Mouse (Mus musculus) bone marrow macrophage, adult 2 months (primary cell): ENCODE results near the gene Tmem210. TPM values are rescaled to one million over a fixed set of nuclear protein-coding genes. Genes with fewer than 3 reads are reported as not detected.

Source experiments
- H3K27ac ChIP-seq: 2 replicates; pipeline ENCODE4 v1.5.1; 2012; ENCODE audit warnings: low read depth, low read length; ENCODE audit not compliant: insufficient read depth
- H3K4me1 ChIP-seq: 2 replicates; pipeline ENCODE4 v1.6.1; 2012; ENCODE audit warnings: low read length; ENCODE audit not compliant: control insufficient read depth, insufficient read depth
- H3K4me3 ChIP-seq: 2 replicates; pipeline ENCODE4 v1.5.1; 2012; ENCODE audit warnings: mild to moderate bottlenecking, low read length, moderate library complexity; ENCODE audit not compliant: insufficient read depth
- CTCF ChIP-seq: IDR thresholded peaks from 2 replicates; pipeline ENCODE4 v1.5.1; 2012; ENCODE audit warnings: low read depth, mild to moderate bottlenecking, low read length, moderate library complexity
- POLR2A ChIP-seq: IDR thresholded peaks from 2 replicates; pipeline ENCODE4 v1.6.1; 2012; ENCODE audit warnings: mild to moderate bottlenecking, low read depth, low read length, borderline replicate concordance
- polyA plus RNA-seq: library from polyadenylated mRNA; stranded (reverse); fragments of >200 nt; gene quantifications from 2 replicates; pipeline ENCODE4 v1.2.4, GENCODE M21; 2012; ENCODE audit not compliant: missing spikeins, insufficient read depth, insufficient read length

Tmem210 gene
- polyA plus RNA-seq, 1 experiment: not detected

DNA sequence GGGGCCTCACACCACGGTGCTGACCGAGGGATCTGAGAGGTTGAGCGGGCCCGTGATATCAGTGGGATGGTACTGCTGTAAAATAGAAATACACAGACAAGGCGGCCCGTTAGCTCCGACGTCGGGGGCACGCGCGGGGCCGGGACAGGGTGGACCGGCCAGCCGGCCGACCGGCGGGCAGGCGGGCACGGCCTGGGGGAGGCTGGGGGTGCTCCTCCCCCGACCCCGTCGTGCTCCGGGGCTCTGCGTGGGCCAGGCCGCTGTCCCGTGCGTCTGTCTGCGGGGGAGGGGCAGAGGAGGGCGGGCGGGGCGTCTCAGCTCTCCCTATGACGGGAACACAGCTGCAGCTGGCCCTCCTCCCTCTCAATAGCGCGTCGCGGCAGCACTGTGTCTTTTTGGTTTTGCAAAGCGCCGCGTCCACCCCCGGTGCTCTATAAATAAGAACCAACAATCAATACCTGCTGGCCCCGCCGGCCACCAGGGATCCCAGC, 4.2 kb downstream of the Tmem210 start:
- Histone ChIP-seq H3K27ac (no peak overlapping the region), H3K4me1 (no peaks in the 10 kb centered on the region), H3K4me3 (no peak overlapping the region)
- TF ChIP-seq CTCF: no peak
- no peak for TF ChIP-seq POLR2A

GRCm38 (mm10) chr2:25292856-25293255, 4.9 kb downstream of the Tmem210 start:
- H3K4me1 ChIP-seq: no peaks in the 10 kb centered on the region
- no peak overlapping the region for H3K4me3 ChIP-seq
- H3K27ac ChIP-seq: no peak overlapping the region
- TF ChIP-seq CTCF (peak; percentile 86), POLR2A (no peak)

GRCm38 (mm10) chr2:25293706-25294105, 5.8 kb downstream of the Tmem210 start:
- Histone ChIP-seq H3K4me3 (no peak overlapping the region), H3K27ac (no peak overlapping the region), H3K4me1 (no peaks in the 10 kb centered on the region)
- TF ChIP-seq CTCF (no peak), POLR2A (no peak)

- H3K4me1 ChIP-seq: no peaks in the 10 kb centered on the region
- H3K4me3 ChIP-seq: no peak overlapping the region
- H3K27ac ChIP-seq: no peak overlapping the region
- no peak for TF ChIP-seq CTCF
- no peak for TF ChIP-seq POLR2A
Measured at GRCm38 (mm10) chr2:25297093-25297492, 9.1 kb downstream of the Tmem210 start.

GRCm38 (mm10) chr2:25298046-25298445, 10.1 kb downstream of the Tmem210 start:
- TF ChIP-seq CTCF (no peak), POLR2A (no peak)
- no peaks in the 10 kb centered on the region for H3K4me1 ChIP-seq
- no peak overlapping the region for H3K4me3 ChIP-seq
- H3K27ac ChIP-seq: no peak overlapping the region

DNA sequence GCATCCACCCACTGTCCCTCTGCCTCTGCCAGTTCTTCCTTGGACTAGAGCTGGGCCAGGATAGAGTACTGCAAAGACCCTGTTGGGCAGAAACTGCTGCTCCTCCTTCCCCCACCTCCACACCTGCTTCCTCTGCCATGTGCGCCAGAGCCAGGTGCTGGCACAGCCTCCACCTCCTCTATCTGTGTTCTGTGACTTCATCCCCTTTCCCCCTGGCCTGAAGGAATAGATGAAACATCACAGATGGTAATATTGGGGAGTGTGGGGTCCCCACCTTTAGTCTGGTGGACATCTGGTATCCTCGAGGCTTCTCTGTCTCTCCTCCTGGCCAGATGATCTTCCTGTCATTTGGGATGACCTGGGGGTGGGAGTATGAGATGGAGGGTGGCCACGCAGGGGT, 15.5 kb downstream of the Tmem210 start:
- TF ChIP-seq CTCF: no peak
- no peak for TF ChIP-seq POLR2A
- no peak overlapping the region for H3K4me3 ChIP-seq
- 0 out of 2 replicates have a peak, but pooled peaks cover 2% of the 10 kb centered on the region for H3K4me1 ChIP-seq
- no peak overlapping the region for H3K27ac ChIP-seq

DNA sequence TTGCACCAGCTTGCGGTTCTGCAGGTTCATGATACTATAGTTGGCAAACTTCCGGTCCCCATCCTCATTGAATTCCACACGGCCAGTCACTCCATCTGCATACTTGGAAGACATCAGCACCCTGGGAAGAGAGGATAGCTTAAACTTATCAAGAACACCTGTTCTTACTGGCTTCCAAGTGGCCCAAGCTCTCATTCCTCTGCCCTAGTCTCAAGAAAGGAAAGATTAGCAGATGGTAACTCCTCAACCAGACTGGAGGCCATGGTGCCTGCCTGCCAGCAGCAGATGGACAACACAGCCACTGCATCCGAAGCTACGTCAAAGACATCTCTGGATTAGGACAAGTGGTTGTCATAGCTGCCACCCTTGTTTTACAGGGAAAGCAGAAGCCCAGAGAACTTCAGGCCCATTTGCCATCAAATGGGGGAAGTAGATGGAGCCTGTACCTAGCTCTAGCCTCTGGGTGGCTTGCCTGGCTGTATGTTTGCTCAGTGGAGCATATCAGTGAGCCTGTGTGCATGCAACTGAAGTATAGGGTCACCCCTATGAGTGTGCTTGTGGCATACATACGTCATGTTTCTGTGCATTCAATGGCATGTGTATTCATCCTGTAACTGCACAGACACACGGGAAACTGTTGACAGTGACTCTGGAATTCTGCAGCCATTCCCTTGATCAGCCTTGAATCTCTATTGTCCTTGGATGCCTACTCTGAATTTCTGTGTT, 16.1 kb downstream of the Tmem210 start:
- H3K27ac ChIP-seq: no peak overlapping the region
- H3K4me1 ChIP-seq: 0 out of 2 replicates have a peak, but pooled peaks cover 2% of the 10 kb centered on the region
- TF ChIP-seq POLR2A: no peak
- TF ChIP-seq CTCF: no peak
- peak overlapping the region; percentile 12 for H3K4me3 ChIP-seq

- no peak overlapping the region for H3K27ac ChIP-seq
- H3K4me3 ChIP-seq: peak overlapping the region; percentile 59
- TF ChIP-seq CTCF (no peak), POLR2A (no peak)
- 0 out of 2 replicates have a peak, but pooled peaks cover 2% of the 10 kb centered on the region for H3K4me1 ChIP-seq
Measured at GRCm38 (mm10) chr2:25304657-25305541, 17.0 kb downstream of the Tmem210 start.

GRCm38 (mm10) chr2:25305587-25306359, 17.8 kb downstream of the Tmem210 start:
- Histone ChIP-seq H3K27ac (no peak overlapping the region), H3K4me3 (peak overlapping the region; percentile 59), H3K4me1 (0 out of 2 replicates have a peak, but pooled peaks cover 2% of the 10 kb centered on the region)
- TF ChIP-seq POLR2A (no peak), CTCF (no peak)

- no peak overlapping the region for H3K27ac ChIP-seq
- TF ChIP-seq CTCF: no peak
- no peak for TF ChIP-seq POLR2A
Measured at GRCm38 (mm10) chr2:25310180-25310579, 22.2 kb downstream of the Tmem210 start.

More at GRCm38 (mm10) chr2:25310180-25310579, 22.2 kb downstream of the Tmem210 start:
- Histone ChIP-seq H3K4me1 (0 out of 2 replicates have a peak, but pooled peaks cover 2% of the 10 kb centered on the region), H3K4me3 (no peak overlapping the region)
